Mouse (Mus musculus): Measurements from ENCODE around the gene Plcb1.

GRCm38 (mm10) chr2:135123695-135124343 lies 338.0 kb downstream of the Plcb1 start:
- TF ChIP-seq CTCF (IDR thresholded peaks at IDR 0.05; ENCODE audit: insufficient read depth, low read length) (no peak), POLR2A (IDR thresholded peaks at IDR 0.05; ENCODE audit: borderline replicate concordance, extremely low read depth, low read depth, low read length) (no peak)

Measured in lung, adult 2 months (tissue).